Mouse (Mus musculus) left cerebral cortex, adult 2 months (tissue): Measurements from ENCODE around the gene 5730455P16Rik. TPM values are rescaled to one million over a fixed set of nuclear protein-coding genes. Genes with fewer than 3 reads are reported as not detected.
"Not testable (repeated sequence)": the region's sequence is repeated elsewhere in the genome, so short reads cannot be mapped to it uniquely, and the experiment has no call there.

Source experiments
- DNase-seq, 2 experiments: peaks; one replicate each; pipeline ENCODE4 v3.0.0; 2021 to 2022; ENCODE audit warnings: low spot score in 2 of 2, mixed read lengths in 1 of 2; ENCODE audit errors: extremely low spot score in 1 of 2
- H3K27ac ChIP-seq: fragments of 200-600 bp; 2 replicates; pipeline ENCODE4 v1.8.1; 2022
- H3K4me3 ChIP-seq: fragments of 200-600 bp; 2 replicates; pipeline ENCODE4 v1.8.1; 2022
- CTCF ChIP-seq: fragments of 200-600 bp; IDR thresholded peaks from 2 replicates; pipeline ENCODE4 v1.8.1; 2022; ENCODE audit warnings: antibody characterized with exemption, mild to moderate bottlenecking, moderate library complexity
- intact Hi-C: fragments of 180-260 bp; cut with DNase I; formaldehyde crosslinking; loops from one replicate; pipeline ENCODE4 v1.15.1; 2025
- long read RNA-seq, 2 experiments: library from polyadenylated mRNA; stranded (forward); transcript quantifications; one replicate each; pipeline ENCODE4 v2.0.0; 2021; ENCODE audit warnings: borderline mapping rate in 2 of 2
- total RNA-seq, 2 experiments: library from RNA; stranded (reverse); gene quantifications; 2 replicates each; pipeline ENCODE4 v1.2.3; 2021

5730455P16Rik gene
- total RNA-seq = 10 to 100 TPM; 47.8 to 51.7 TPM
- long read RNA-seq, experiment 1, full-length matches to known transcripts = 44 of 63 reads
- long read RNA-seq, experiment 1, partial matches to known transcripts = 2 of 63 reads
- long read RNA-seq, experiment 1, other reads (novel, unspliced or antisense) = 17 of 63 reads
- long read RNA-seq, experiment 2, full-length matches to known transcripts = 41 of 50 reads
- long read RNA-seq, experiment 2, partial matches to known transcripts = 1 of 50 reads
- long read RNA-seq, experiment 2, other reads (novel, unspliced or antisense) = 8 of 50 reads

- Histone ChIP-seq H3K27ac (peak within 1 kb of the TSS; percentile 94), H3K4me3 (peak within 1 kb of the TSS; percentile 79)
- intact Hi-C loops = no loop called here
- TF ChIP-seq CTCF = no peak
- peak; percentile 81 to 86 for DNase-seq
Measured at GRCm38 (mm10) chr11:80377712-80378451, at the start of gene 5730455P16Rik. 5730455P16Rik (minus strand) TSS chr11:80378034.

GRCm38 (mm10) chr11:80426029-80426813 lies 48.4 kb upstream of the 5730455P16Rik start:
- H3K4me3 ChIP-seq, intact Hi-C loops, H3K27ac ChIP-seq, DNase-seq: not testable (repeated sequence)

GRCm38 (mm10) chr11:80425247-80425778 lies 47.5 kb upstream of the 5730455P16Rik start:
- intact Hi-C loops = no loop called here
- no peak overlapping the region for H3K4me3 ChIP-seq
- no peak overlapping the region for H3K27ac ChIP-seq
- no peak for DNase-seq
- no peak; the same call in none of the 2 replicates for TF ChIP-seq CTCF

GRCm38 (mm10) chr11:80424691-80425090 lies 46.9 kb upstream of the 5730455P16Rik start:
- intact Hi-C loops = no loop called here
- Histone ChIP-seq H3K4me3 (no peak overlapping the region), H3K27ac (no peak overlapping the region)
- TF ChIP-seq CTCF = no peak
- no peak for DNase-seq

GRCm38 (mm10) chr11:80421421-80422047 lies 43.7 kb upstream of the 5730455P16Rik start:
- TF ChIP-seq CTCF = no peak
- no peak overlapping the region for H3K4me3 ChIP-seq
- intact Hi-C loops = no loop called here

GRCm38 (mm10) chr11:80420202-80420984 lies 42.6 kb upstream of the 5730455P16Rik start:
- no peak overlapping the region for H3K4me3 ChIP-seq
- intact Hi-C loops = no loop called here
- no peak for DNase-seq
- TF ChIP-seq CTCF = no peak
- no peak overlapping the region for H3K27ac ChIP-seq

More at GRCm38 (mm10) chr11:80421421-80422047, 43.7 kb upstream of the 5730455P16Rik start:
- no peak overlapping the region for H3K27ac ChIP-seq
- no peak for DNase-seq

- H3K27ac ChIP-seq = no peak overlapping the region
- TF ChIP-seq CTCF = no peak
- intact Hi-C loops = no loop called here
- DNase-seq = no peak
- no peak overlapping the region for H3K4me3 ChIP-seq
Measured at GRCm38 (mm10) chr11:80419743-80420142, 41.9 kb upstream of the 5730455P16Rik start.

GRCm38 (mm10) chr11:80417085-80417484 lies 39.3 kb upstream of the 5730455P16Rik start:
- no peak for TF ChIP-seq CTCF
- Histone ChIP-seq H3K27ac (no peak overlapping the region), H3K4me3 (no peak overlapping the region)
- intact Hi-C loops = no loop called here
- DNase-seq = no peak

GRCm38 (mm10) chr11:80410377-80410776 lies 32.5 kb upstream of the 5730455P16Rik start:
- no peak overlapping the region for H3K4me3 ChIP-seq
- intact Hi-C loops = no loop called here
- H3K27ac ChIP-seq = no peak overlapping the region
- TF ChIP-seq CTCF = no peak
- DNase-seq = no peak

GRCm38 (mm10) chr11:80407878-80408277 lies 30.0 kb upstream of the 5730455P16Rik start:
- H3K27ac ChIP-seq, intact Hi-C loops, DNase-seq, H3K4me3 ChIP-seq: not testable (repeated sequence)

GRCm38 (mm10) chr11:80396617-80397016 lies 18.8 kb upstream of the 5730455P16Rik start:
- no peak for TF ChIP-seq CTCF
- DNase-seq = no peak
- Histone ChIP-seq H3K27ac (no peak overlapping the region), H3K4me3 (no peak overlapping the region)
- intact Hi-C loops = loop anchor here (10.0 kb wide), 1 partner anchor 372 kb away; no protein-coding TSS in a partner anchor
